Mouse (Mus musculus): Measurements from ENCODE around the gene Rtn3. TPM values are rescaled to one million over a fixed set of nuclear protein-coding genes. Genes with fewer than 3 reads are reported as not detected.

Rtn3 gene
- polyA plus RNA-seq, 1 experiment from 2014 or later: 116 TPM

DNA sequence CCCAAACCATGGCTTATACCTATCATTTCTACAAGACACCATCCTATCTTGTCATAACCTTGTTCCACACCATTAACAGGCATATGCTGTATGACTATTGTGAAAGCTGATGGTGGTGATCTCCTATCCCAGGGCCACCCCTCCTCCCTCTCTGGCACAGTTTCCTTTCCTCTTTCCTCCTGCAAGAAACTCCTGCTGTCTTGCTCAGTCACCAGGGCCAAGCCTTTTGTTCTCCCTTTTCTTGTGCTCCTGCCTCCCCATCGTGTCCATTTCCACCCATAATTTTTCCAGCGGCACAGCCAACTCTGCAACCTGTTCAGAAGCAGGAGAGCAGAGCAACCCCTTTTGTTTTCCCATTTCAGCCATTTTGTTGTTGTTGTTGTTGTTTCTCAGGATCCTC, 97.0 kb downstream of the Rtn3 start:
- no peaks in the 10 kb centered on the region for H3K36me3 ChIP-seq (ENCODE audit: control insufficient read depth, insufficient read depth, low read length)
- H3K9me3 ChIP-seq (ENCODE audit: control insufficient read depth, low read length): no peaks in the 10 kb centered on the region
- H3K4me1 ChIP-seq (replicated peaks; ENCODE audit: control insufficient read depth, insufficient read depth): no peaks in the 10 kb centered on the region
- H3K9ac ChIP-seq (ENCODE audit: low read length): no peak overlapping the region
- no peak for TF ChIP-seq EP300 (optimal IDR thresholded peaks at IDR 0.05)
- DNase-seq (ENCODE audit: low spot score) (no peak), ATAC-seq (ENCODE audit: low FRiP score, low TSS enrichment) (no peak)
- H3K4me3 ChIP-seq (ENCODE audit: low read depth, low read length): no peak overlapping the region
- no peak overlapping the region for H3K27ac ChIP-seq (replicated peaks)
- no peaks in the 10 kb centered on the region for H3K27me3 ChIP-seq (ENCODE audit: control insufficient read depth, insufficient read depth, low read length)
- 69% methylated on average over 2 of the region's 2 CpGs for WGBS
- no peak overlapping the region for H3K4me2 ChIP-seq (replicated peaks; ENCODE audit: low read depth)

DNA sequence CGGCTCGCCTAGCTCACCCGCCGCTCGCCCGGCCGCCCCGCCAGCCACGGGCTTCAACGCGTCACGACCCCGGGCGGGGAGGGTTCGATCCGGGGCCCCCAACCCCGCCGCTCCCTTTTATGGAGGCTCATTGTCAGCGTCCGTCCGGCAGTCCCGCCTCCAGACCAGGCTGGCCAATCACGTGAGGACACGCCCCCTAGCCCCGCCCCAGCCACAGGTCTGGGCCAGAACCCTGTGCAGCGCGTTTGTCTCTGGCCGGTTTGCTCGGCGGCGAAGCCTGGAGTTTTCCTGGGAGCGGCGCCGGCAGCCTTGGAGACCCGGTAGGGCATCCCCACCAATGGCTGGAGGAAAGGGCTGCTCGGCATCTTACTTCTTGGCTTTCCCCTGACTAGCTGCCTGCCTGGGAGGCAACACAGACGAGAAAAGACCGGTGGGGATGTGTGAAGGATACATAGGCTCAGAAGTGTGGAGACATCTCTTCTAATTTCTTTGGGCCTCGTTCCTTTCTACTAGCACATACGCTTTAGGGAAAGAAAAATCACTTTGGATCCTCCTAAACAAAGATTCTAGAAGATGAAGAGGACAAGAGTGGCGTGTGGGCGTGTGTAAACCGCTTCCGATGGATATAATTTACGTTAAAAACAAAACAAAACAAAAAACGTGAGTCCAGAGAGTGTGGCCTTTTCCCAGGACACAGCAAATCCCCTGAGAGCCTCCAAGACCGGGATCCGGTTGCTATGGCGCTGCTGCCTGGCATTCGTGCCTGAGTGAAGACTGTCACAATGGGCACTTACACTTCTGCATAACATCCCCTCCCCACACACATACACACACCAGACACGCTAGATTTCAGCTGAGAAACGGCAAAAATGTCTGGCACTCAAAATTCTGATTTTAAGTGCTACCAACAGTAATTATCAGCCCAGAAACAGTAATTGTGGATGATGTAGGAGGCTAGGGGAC, 99.9 kb downstream of the Rtn3 start, which contains the start of gene Spindoc:
Gene Spindoc, minus strand, starts transcription at position 92 of the 963 bp plus-strand sequence.
- H3K9me3 ChIP-seq (ENCODE audit: control insufficient read depth, low read length): no peaks in the 10 kb centered on the region
- peak within 1 kb of the TSS; percentile 85 for H3K4me2 ChIP-seq (replicated peaks; ENCODE audit: low read depth)
- DNase-seq (ENCODE audit: low spot score): peak; percentile 98
- peak within 1 kb of the TSS; percentile 95 for H3K27ac ChIP-seq (replicated peaks)
- H3K9ac ChIP-seq (ENCODE audit: low read length): peak within 1 kb of the TSS; percentile 93
- peak; percentile 99 for ATAC-seq (ENCODE audit: low FRiP score, low TSS enrichment)
- 1% methylated on average over 47 of the region's 52 CpGs for WGBS
- H3K4me1 ChIP-seq (replicated peaks; ENCODE audit: control insufficient read depth, insufficient read depth): no peaks in the 10 kb centered on the region
- no peaks in the 10 kb centered on the region; the same call in 1 of the 2 replicates for H3K36me3 ChIP-seq (ENCODE audit: control insufficient read depth, insufficient read depth, low read length)
- peak within 1 kb of the TSS; percentile 89 for H3K4me3 ChIP-seq (ENCODE audit: low read depth, low read length)
- no peaks in the 10 kb centered on the region for H3K27me3 ChIP-seq (ENCODE audit: control insufficient read depth, insufficient read depth, low read length)
- TF ChIP-seq EP300 (optimal IDR thresholded peaks at IDR 0.05): no peak
- peak; percentile 12; the same call in 1 of the 2 replicates for TF ChIP-seq CTCF (IDR thresholded peaks at IDR 0.05; ENCODE audit: low read depth)

DNA sequence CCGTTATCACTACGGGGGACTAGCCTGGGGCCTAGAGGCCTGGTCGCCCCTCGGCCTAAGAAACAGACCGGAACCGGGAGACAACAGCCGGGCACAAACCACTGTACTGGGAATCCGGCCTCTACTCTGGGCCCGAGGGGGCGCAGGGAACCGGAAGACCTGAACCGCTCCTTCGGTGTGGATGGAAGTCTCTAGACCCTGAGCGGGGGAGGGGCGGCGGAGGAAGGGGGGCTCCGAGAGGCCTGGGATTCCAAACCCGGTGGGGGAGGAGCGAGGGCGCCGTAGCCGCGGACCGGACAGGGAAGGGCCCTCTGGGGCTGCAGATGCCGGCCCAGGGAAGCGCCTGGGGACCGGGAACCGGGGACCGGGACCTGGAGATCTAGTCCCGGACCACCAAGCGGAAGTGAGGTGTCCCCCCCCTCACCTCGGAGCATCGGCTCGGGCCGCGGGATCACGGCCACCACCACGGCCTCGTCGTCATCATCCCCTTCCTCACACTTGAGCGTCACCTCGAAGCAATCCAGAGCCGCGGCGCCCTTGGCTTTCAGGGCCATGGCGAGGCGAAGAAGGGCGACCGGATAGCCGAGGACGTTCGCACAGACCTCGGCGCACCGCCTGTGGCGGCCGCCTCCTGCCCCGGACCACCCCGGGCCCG, 100.7 kb downstream of the Rtn3 start:
- no peak for TF ChIP-seq EP300 (optimal IDR thresholded peaks at IDR 0.05)
- peak; percentile 24 for TF ChIP-seq CTCF (IDR thresholded peaks at IDR 0.05; ENCODE audit: low read depth)
- DNase-seq (ENCODE audit: low spot score): peak; percentile 72
- H3K27ac ChIP-seq (replicated peaks): peak overlapping the region; percentile 95
- no peaks in the 10 kb centered on the region for H3K27me3 ChIP-seq (ENCODE audit: control insufficient read depth, insufficient read depth, low read length)
- H3K4me1 ChIP-seq (replicated peaks; ENCODE audit: control insufficient read depth, insufficient read depth): no peaks in the 10 kb centered on the region
- H3K9ac ChIP-seq (ENCODE audit: low read length): peak overlapping the region; percentile 93
- H3K4me2 ChIP-seq (replicated peaks; ENCODE audit: low read depth): peak overlapping the region; percentile 85
- under 1% methylated on average over 55 of the region's 60 CpGs for WGBS
- H3K4me3 ChIP-seq (ENCODE audit: low read depth, low read length): peak overlapping the region; percentile 89
- ATAC-seq (ENCODE audit: low FRiP score, low TSS enrichment): peak; percentile 49
- no peaks in the 10 kb centered on the region for H3K9me3 ChIP-seq (ENCODE audit: control insufficient read depth, low read length)
- no peaks in the 10 kb centered on the region; the same call in 1 of the 2 replicates for H3K36me3 ChIP-seq (ENCODE audit: control insufficient read depth, insufficient read depth, low read length)

DNA sequence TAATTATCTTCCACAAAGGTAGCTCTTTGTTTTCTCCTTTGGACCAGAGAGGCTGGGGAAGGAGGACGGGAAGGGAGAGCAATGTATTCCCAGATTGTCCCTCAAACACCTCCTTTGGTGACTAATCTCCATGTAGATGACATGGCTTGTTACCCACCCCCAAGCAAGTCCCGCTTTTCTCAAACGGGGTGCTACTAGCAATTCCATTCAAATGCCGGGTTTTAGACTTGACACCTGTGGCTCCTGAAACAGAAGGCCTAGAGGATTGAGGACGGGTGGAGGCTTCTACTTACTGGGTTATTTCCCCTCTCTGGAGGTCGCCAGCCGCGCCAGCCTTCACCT, 101.2 kb downstream of the Rtn3 start:
- Histone ChIP-seq H3K9ac (ENCODE audit: low read length) (peak overlapping the region; percentile 93), H3K4me1 (replicated peaks; ENCODE audit: control insufficient read depth, insufficient read depth) (no peaks in the 10 kb centered on the region), H3K4me2 (replicated peaks; ENCODE audit: low read depth) (peak overlapping the region; percentile 85), H3K27ac (replicated peaks) (peak overlapping the region; percentile 95), H3K9me3 (ENCODE audit: control insufficient read depth, low read length) (no peaks in the 10 kb centered on the region), H3K27me3 (ENCODE audit: control insufficient read depth, insufficient read depth, low read length) (no peaks in the 10 kb centered on the region), H3K36me3 (ENCODE audit: control insufficient read depth, insufficient read depth, low read length) (no peaks in the 10 kb centered on the region; the same call in 1 of the 2 replicates), H3K4me3 (ENCODE audit: low read depth, low read length) (peak overlapping the region; percentile 89)
- TF ChIP-seq CTCF (IDR thresholded peaks at IDR 0.05; ENCODE audit: low read depth) (no peak), EP300 (optimal IDR thresholded peaks at IDR 0.05) (no peak)
- no peak for DNase-seq (ENCODE audit: low spot score)
- no peak for ATAC-seq (ENCODE audit: low FRiP score, low TSS enrichment)
- WGBS: 4% methylated on average over 8 of the region's 8 CpGs

DNA sequence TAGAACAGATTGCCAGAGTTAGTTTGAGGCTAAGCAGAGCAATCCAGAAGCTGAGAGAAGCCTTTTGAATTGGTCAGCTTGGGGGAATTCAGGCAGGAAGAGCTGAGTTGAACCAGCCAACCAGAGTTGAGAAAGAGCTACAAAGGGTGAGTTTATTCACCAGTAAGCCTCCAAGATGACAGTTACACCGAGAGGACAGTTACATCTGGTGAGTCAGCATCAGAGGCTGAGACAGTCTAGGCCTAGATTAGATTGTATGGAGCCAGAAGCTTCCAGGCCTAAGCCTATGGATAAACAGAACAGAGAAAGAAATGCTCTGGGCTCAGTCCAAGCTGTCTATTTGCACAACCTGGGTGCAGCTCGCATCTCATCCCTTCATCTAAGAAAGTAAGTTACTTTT, 105.4 kb downstream of the Rtn3 start:
- no peak overlapping the region for H3K4me2 ChIP-seq (replicated peaks; ENCODE audit: low read depth)
- H3K4me1 ChIP-seq (replicated peaks; ENCODE audit: control insufficient read depth, insufficient read depth): no peaks in the 10 kb centered on the region
- no peak overlapping the region for H3K27ac ChIP-seq (replicated peaks)
- H3K27me3 ChIP-seq (ENCODE audit: control insufficient read depth, insufficient read depth, low read length): no peaks in the 10 kb centered on the region
- peaks cover 18% of the 10 kb centered on the region for H3K36me3 ChIP-seq (ENCODE audit: control insufficient read depth, insufficient read depth, low read length)
- no peaks in the 10 kb centered on the region for H3K9me3 ChIP-seq (ENCODE audit: control insufficient read depth, low read length)
- ATAC-seq (ENCODE audit: low FRiP score, low TSS enrichment) (no peak), DNase-seq (ENCODE audit: low spot score) (no peak)
- H3K4me3 ChIP-seq (ENCODE audit: low read depth, low read length): no peak overlapping the region
- 49% methylated on average over 2 of the region's 2 CpGs for WGBS
- no peak overlapping the region for H3K9ac ChIP-seq (ENCODE audit: low read length)
- TF ChIP-seq CTCF (IDR thresholded peaks at IDR 0.05; ENCODE audit: low read depth) (no peak), EP300 (optimal IDR thresholded peaks at IDR 0.05) (no peak)

Small RNAs within 50 kb of the gene (microRNA-seq; reads per million reads assigned to microRNA genes)
- gene Mir6991: not detected

Other genes starting within 250 kb of the Rtn3 start
- 20.1 and 20.5 TPM in 2 replicates for gene Naa40, start 242.1 kb downstream of the Rtn3 start, polyA plus RNA-seq (2015; fragmentation: Nextera tagmentation; extraction: Ambion mirVana)
- 2.2 and 2.4 TPM in 2 replicates for gene Rcor2, start 216.0 kb downstream of the Rtn3 start, polyA plus RNA-seq (2015; fragmentation: Nextera tagmentation; extraction: Ambion mirVana)
- gene Mark2, start 141.4 kb downstream of the Rtn3 start, polyA plus RNA-seq (2015; fragmentation: Nextera tagmentation; extraction: Ambion mirVana): 44.7 and 56.0 TPM in 2 replicates
- 13.5 and 14.2 TPM in 2 replicates for gene Spindoc, start 100.3 kb downstream of the Rtn3 start, polyA plus RNA-seq (2015; fragmentation: Nextera tagmentation; extraction: Ambion mirVana)
- gene 2700081O15Rik, start 65.7 kb downstream of the Rtn3 start, polyA plus RNA-seq (2015; fragmentation: Nextera tagmentation; extraction: Ambion mirVana): 2.6 and 3.3 TPM in 2 replicates
- 14.4 and 17.7 TPM in 2 replicates for gene Atl3, start 10.8 kb upstream of the Rtn3 start, polyA plus RNA-seq (2015; fragmentation: Nextera tagmentation; extraction: Ambion mirVana)
- gene Pla2g16, start 74.2 kb upstream of the Rtn3 start, polyA plus RNA-seq (2015; fragmentation: Nextera tagmentation; extraction: Ambion mirVana): 23.9 and 25.0 TPM in 2 replicates
- 2.3 and 3.6 TPM in 2 replicates for gene Lgals12, start 123.9 kb upstream of the Rtn3 start, polyA plus RNA-seq (2015; fragmentation: Nextera tagmentation; extraction: Ambion mirVana)
- 0.10 TPM in 1 of 2 replicates, not detected in the other for gene Hrasls5, start 129.3 kb upstream of the Rtn3 start, polyA plus RNA-seq (2015; fragmentation: Nextera tagmentation; extraction: Ambion mirVana)
- not detected in 2 replicates for gene Slc22a19, start 228.0 kb upstream of the Rtn3 start, polyA plus RNA-seq (2015; fragmentation: Nextera tagmentation; extraction: Ambion mirVana)